Mouse (Mus musculus) brain, embryonic 14.5 days (tissue): ENCODE results near the gene Acsbg1. TPM values are rescaled to one million over a fixed set of nuclear protein-coding genes. Genes with fewer than 3 reads are reported as not detected.
A peak's percentile ranks its signal among the peaks of the same experiment; 100 is the strongest.
"Not testable (repeated sequence)": the region's sequence is repeated elsewhere in the genome, so short reads cannot be mapped to it uniquely, and the experiment has no call there.

Source experiments
- DNase-seq: peaks from one replicate; pipeline ENCODE4 v3.0.0-alpha.2; 2011; ENCODE audit warnings: low read depth
- CTCF ChIP-seq: fragments of 200-500 bp; IDR thresholded peaks from 2 replicates; pipeline ENCODE4 v1.5.1; 2012; ENCODE audit warnings: inconsistent platforms, mild to moderate bottlenecking, moderate library complexity, borderline replicate concordance; ENCODE audit not compliant: insufficient read depth, insufficient read length; ENCODE audit errors: extremely low read depth
- POLR2A ChIP-seq: fragments of 200-500 bp; IDR thresholded peaks from 2 replicates; pipeline ENCODE4 v1.6.1; 2012; ENCODE audit warnings: mild to moderate bottlenecking, inconsistent platforms, borderline replicate concordance; ENCODE audit not compliant: poor library complexity, insufficient read depth, insufficient read length, severe bottlenecking; ENCODE audit errors: extremely low read depth
- polyA plus RNA-seq: library from polyadenylated mRNA; depleted of rRNA; stranded (reverse); fragments of >200 nt; gene quantifications from 2 replicates; pipeline ENCODE4 v1.2.3, GENCODE M21; 2012

Gene Acsbg1
- polyA plus RNA-seq, 1 experiment, result 14.8 TPM

GRCm38 (mm10) chr9:54630905-54631304 lies 30.8 kb downstream of the Acsbg1 start:
- no peak for DNase-seq
- TF ChIP-seq POLR2A (no peak), CTCF (no peak)

GRCm38 (mm10) chr9:54629613-54630261 lies 31.9 kb downstream of the Acsbg1 start:
- peak; percentile 5; the same call in 1 of the 2 replicates for TF ChIP-seq CTCF
- TF ChIP-seq POLR2A, result no peak
- peak; percentile 14 for DNase-seq

GRCm38 (mm10) chr9:54628752-54629151 lies 32.9 kb downstream of the Acsbg1 start:
- TF ChIP-seq POLR2A (no peak), CTCF (peak; percentile 11; the same call in 1 of the 2 replicates)
- DNase-seq, result no peak

GRCm38 (mm10) chr9:54627240-54627639 lies 34.4 kb downstream of the Acsbg1 start:
- no peak for DNase-seq
- no peak for TF ChIP-seq CTCF
- no peak for TF ChIP-seq POLR2A

GRCm38 (mm10) chr9:54614182-54614850 lies 47.4 kb downstream of the Acsbg1 start:
- TF ChIP-seq CTCF (peak; percentile 75; the same call in 1 of the 2 replicates), POLR2A (no peak)
- DNase-seq, result peak; percentile 72

- no peak for TF ChIP-seq CTCF
- TF ChIP-seq POLR2A, result no peak
- DNase-seq, result no peak
These were observed 48.9 kb downstream of the Acsbg1 start for GRCm38 (mm10) chr9:54612781-54613191.

- TF ChIP-seq CTCF (peak; percentile 59; the same call in 1 of the 2 replicates), POLR2A (no peak)
- DNase-seq, result peak; percentile 65
These were observed 56.8 kb downstream of the Acsbg1 start for GRCm38 (mm10) chr9:54604886-54605285.

- no peak for DNase-seq
- TF ChIP-seq CTCF (no peak), POLR2A (no peak)
These were observed 57.5 kb downstream of the Acsbg1 start for GRCm38 (mm10) chr9:54604131-54604654.

- TF ChIP-seq POLR2A (no peak), CTCF (no peak)
- DNase-seq, result no peak
These were observed 58.8 kb downstream of the Acsbg1 start for GRCm38 (mm10) chr9:54602916-54603315.

- no peak for DNase-seq
- no peak for TF ChIP-seq CTCF
- TF ChIP-seq POLR2A, result no peak
These were observed 59.3 kb downstream of the Acsbg1 start for GRCm38 (mm10) chr9:54602386-54602785.

GRCm38 (mm10) chr9:54596752-54597465 lies 64.8 kb downstream of the Acsbg1 start:
- DNase-seq, result no peak
- TF ChIP-seq POLR2A (no peak), CTCF (no peak)

GRCm38 (mm10) chr9:54593652-54594051 lies 68.0 kb downstream of the Acsbg1 start:
- DNase-seq, result not testable (repeated sequence)
